Mouse (Mus musculus) pancreas, adult 10 weeks (tissue): Measurements from ENCODE around the gene Cyp2c50. TPM values are rescaled to one million over a fixed set of nuclear protein-coding genes. Genes with fewer than 3 reads are reported as not detected.

Experiments
- polyA plus RNA-seq: library from polyadenylated mRNA; stranded (reverse); fragments of 350-450 nt; fragmentation: Illumina TruSeq; extraction: RNeasy Lipid Tissue Mini Kit (QIAGEN cat#74804); gene quantifications from one replicate; pipeline ENCODE4 v1.2.3, GENCODE M21; 2015; ENCODE audit warnings: low read depth, low replicate concordance; ENCODE audit not compliant: insufficient read depth

Gene Cyp2c50
- polyA plus RNA-seq: not detected

GRCm38 (mm10) chr19:40089421-40089820, at the start of gene Cyp2c50:
Gene Cyp2c50 (plus strand): TSS chr19:40089688.

GRCm38 (mm10) chr19:40073701-40074100, 15.8 kb upstream of the Cyp2c50 start, which contains the start of gene Cyp2c54:
Gene Cyp2c54 (minus strand): TSS chr19:40073827.

Other genes starting within 250 kb of the Cyp2c50 start
- not detected for gene Cyp2c69, start 202.9 kb upstream of the Cyp2c50 start, polyA plus RNA-seq
- not detected for gene Cyp2c37, start 97.3 kb upstream of the Cyp2c50 start, polyA plus RNA-seq
- gene Cyp2c54, start 15.9 kb upstream of the Cyp2c50 start, polyA plus RNA-seq: not detected
- gene Cyp2c70, start 97.6 kb downstream of the Cyp2c50 start, polyA plus RNA-seq: not detected
- gene Pdlim1, start 182.2 kb downstream of the Cyp2c50 start, polyA plus RNA-seq: 16.5 TPM